9 mouse cellular contexts compared by ENCODE assay signal in genomic region chr11:102604777-102605552, GRCm38 (mm10). TPM values are rescaled to one million over a fixed set of nuclear protein-coding genes. Genes with fewer than 3 reads are reported as not detected.
DNase-seq lines count a peak whose midpoint lies in the region; ATAC-seq and TF ChIP-seq lines count a peak whose summit lies in the region.
"Had no signal": no experiment of that assay in that cellular context is flagged by ENCODE, and none has a peak within 500 bp of the region (broad histone marks: within the 10 kb centered on the region; RNA-seq: fewer than 3 reads in every experiment).

No protein-coding gene starts in this region.

- CTCF ChIA-PET in Patski (lab: Charles Lee), result interaction anchor here (1.1 to 1.4 kb wide), 3 partner anchors 11 to 41 kb away, joined by 3 read pairs; no protein-coding TSS in a partner anchor

- no peak for TF ChIP-seq POLR2A in cerebellum, adult 2 months (IDR thresholded peaks at IDR 0.05; ENCODE audit: borderline replicate concordance, insufficient read depth, low read length)

- in situ Hi-C loops in Patski (cut with MboI; ENCODE audit: low pct_unique_long_range_greater_than_20kb), result no loop called here

- H3K4me3 ChIP-seq in cerebellum, adult 2 months (replicated peaks; ENCODE audit: insufficient read depth, low read depth, low read length), result peak overlapping the region; percentile 58
- H3K4me3 ChIP-seq in forebrain, embryonic 11.5 days (ENCODE audit: low read depth, low read length), result peak overlapping the region; percentile 78
- peak overlapping the region; percentile 79 for H3K4me3 ChIP-seq in hindbrain, embryonic 10.5 days
- H3K4me3 ChIP-seq in limb, embryonic 10.5 days, result peak overlapping the region; percentile 87
- H3K4me3 ChIP-seq in midbrain, embryonic 15.5 days, result peak overlapping the region; percentile 66

- peak; percentile 53 for ATAC-seq in Patski
- peak; percentile 35 for ATAC-seq in forebrain, embryonic 11.5 days (replicated peaks; ENCODE audit: low FRiP score)
- peak; percentile 65 for ATAC-seq in midbrain, embryonic 15.5 days (replicated peaks)

- no peak for TF ChIP-seq CTCF in cerebellum, adult 2 months (IDR thresholded peaks at IDR 0.05; ENCODE audit: borderline replicate concordance, insufficient read depth, low read depth, low read length)
- TF ChIP-seq CTCF in Patski (IDR thresholded peaks at IDR 0.05), result no peak

- no peaks in the 10 kb centered on the region for H3K4me1 ChIP-seq in cerebellum, adult 2 months (ENCODE audit: control insufficient read depth, insufficient read depth, low read length)
- peaks cover 20% of the 10 kb centered on the region for H3K4me1 ChIP-seq in forebrain, embryonic 11.5 days (replicated peaks; ENCODE audit: control insufficient read depth, insufficient read depth, low read length)
- peaks cover 67% of the 10 kb centered on the region for H3K4me1 ChIP-seq in hindbrain, embryonic 10.5 days (replicated peaks)
- H3K4me1 ChIP-seq in limb, embryonic 10.5 days, result peaks cover 35% of the 10 kb centered on the region
- peaks cover 47% of the 10 kb centered on the region for H3K4me1 ChIP-seq in midbrain, embryonic 15.5 days

- no peaks in the 10 kb centered on the region for H3K9me3 ChIP-seq in forebrain, embryonic 11.5 days (ENCODE audit: control insufficient read depth, low read length)
- no peaks in the 10 kb centered on the region for H3K9me3 ChIP-seq in hindbrain, embryonic 10.5 days
- H3K9me3 ChIP-seq in limb, embryonic 10.5 days (replicated peaks), result no peaks in the 10 kb centered on the region
- H3K9me3 ChIP-seq in midbrain, embryonic 15.5 days, result no peaks in the 10 kb centered on the region

- peak overlapping the region; percentile 99 for H3K9ac ChIP-seq in forebrain, embryonic 11.5 days (ENCODE audit: low read length)
- peak overlapping the region; percentile 52 for H3K9ac ChIP-seq in midbrain, embryonic 15.5 days

- H3K4me2 ChIP-seq in forebrain, embryonic 11.5 days (ENCODE audit: low read depth, low read length, severe bottlenecking), result peak overlapping the region; percentile 70
- H3K4me2 ChIP-seq in midbrain, embryonic 15.5 days, result peak overlapping the region; percentile 97

- peak; percentile 42 to 52 for DNase-seq in cerebellum, adult 2 months
- DNase-seq in cerebellum, adult 8-10 months, result no peak
- no peak for DNase-seq in Patski (ENCODE audit: low read depth, low spot score)
- peak; percentile 80 for DNase-seq in forebrain, embryonic 11.5 days (ENCODE audit: low spot score)
- DNase-seq in hindbrain, embryonic 10.5 days (ENCODE audit: low spot score), result no peak
- no peak for DNase-seq in limb, embryonic 10.5 days (ENCODE audit: low spot score)
- DNase-seq in urinary bladder, postnatal 14 days (ENCODE audit: low spot score), result peak; percentile 51

- H3K27ac ChIP-seq in cerebellum, adult 2 months (ENCODE audit: insufficient read depth, low read length), result no peak overlapping the region
- H3K27ac ChIP-seq in forebrain, embryonic 11.5 days (ENCODE audit: low read depth, low read length), result peak overlapping the region; percentile 100
- peak overlapping the region; percentile 99 for H3K27ac ChIP-seq in hindbrain, embryonic 10.5 days
- peak overlapping the region; percentile 99 for H3K27ac ChIP-seq in limb, embryonic 10.5 days
- peak overlapping the region; percentile 82 for H3K27ac ChIP-seq in midbrain, embryonic 15.5 days

- no peaks in the 10 kb centered on the region for H3K36me3 ChIP-seq in forebrain, embryonic 11.5 days (ENCODE audit: control insufficient read depth, insufficient read depth, low read length)
- peaks cover 5% of the 10 kb centered on the region; the same call in 1 of the 2 replicates for H3K36me3 ChIP-seq in hindbrain, embryonic 10.5 days
- H3K36me3 ChIP-seq in limb, embryonic 10.5 days, result peaks cover 19% of the 10 kb centered on the region
- H3K36me3 ChIP-seq in midbrain, embryonic 15.5 days (replicated peaks), result no peaks in the 10 kb centered on the region

- POLR2A ChIA-PET in Patski (lab: Charles Lee), result interaction anchor here (0.6 to 1.8 kb wide), 7 partner anchors 16 to 47 kb away, joined by 3 to 6 read pairs (median 3); no protein-coding TSS in a partner anchor

- WGBS in cerebellum, adult 2 months, result under 1% methylated on average over 74 of the region's 74 CpGs
- WGBS in forebrain, embryonic 11.5 days, result under 1% methylated on average over 74 of the region's 74 CpGs
- under 1% methylated on average over 74 of the region's 74 CpGs for WGBS in hindbrain, embryonic 10.5 days
- under 1% methylated on average over 74 of the region's 74 CpGs for WGBS in limb, embryonic 10.5 days
- WGBS in midbrain, embryonic 15.5 days, result under 1% methylated on average over 74 of the region's 74 CpGs

- H3K27me3 ChIP-seq in cerebellum, adult 2 months (ENCODE audit: control insufficient read depth, insufficient read depth, low read length), result no peaks in the 10 kb centered on the region
- no peaks in the 10 kb centered on the region for H3K27me3 ChIP-seq in Patski
- H3K27me3 ChIP-seq in forebrain, embryonic 11.5 days (ENCODE audit: control insufficient read depth, insufficient read depth, low read length), result no peaks in the 10 kb centered on the region
- peaks cover 35% of the 10 kb centered on the region for H3K27me3 ChIP-seq in hindbrain, embryonic 10.5 days (ENCODE audit: insufficient read depth, poor library complexity, severe bottlenecking)
- no peaks in the 10 kb centered on the region for H3K27me3 ChIP-seq in limb, embryonic 10.5 days (ENCODE audit: low read depth, poor library complexity, severe bottlenecking)
- H3K27me3 ChIP-seq in midbrain, embryonic 15.5 days (replicated peaks), result peaks cover 7% of the 10 kb centered on the region; the same call in 1 of the 2 replicates

RNA-seq across cellular contexts. Expression of gene Fzd2, which starts 0.8 kb away (rescaled TPM):
- 2.7 and 2.9 TPM in 2 replicates for polyA plus RNA-seq in cerebellum, adult 2 months (2012; rRNA removed)
- 16.9 TPM for polyA plus RNA-seq in Patski (2021)
- 45.2 and 46.3 TPM in 2 replicates for polyA plus RNA-seq in forebrain, embryonic 11.5 days (2014; fragmentation: Nextera tagmentation; extraction: Ambion mirVana)
- polyA plus RNA-seq in hindbrain, embryonic 10.5 days (2016; fragmentation: Nextera tagmentation; extraction: Ambion mirVana), result 31.8 and 36.9 TPM in 2 replicates
- 54.8 and 59.8 TPM in 2 replicates for polyA plus RNA-seq in limb, embryonic 10.5 days (2016; fragmentation: Nextera tagmentation; extraction: Ambion mirVana)
- polyA plus RNA-seq in midbrain, embryonic 15.5 days (2015; fragmentation: Nextera tagmentation; extraction: Ambion mirVana), result 7.4 and 9.5 TPM in 2 replicates

RNA-seq across cellular contexts. Expression of gene Gm11627, which starts 25.7 kb away (rescaled TPM):
- 1.1 and 1.3 TPM in 2 replicates for polyA plus RNA-seq in cerebellum, adult 2 months (2012; rRNA removed)
- not detected for polyA plus RNA-seq in Patski (2021)
- 12.7 and 13.8 TPM in 2 replicates for polyA plus RNA-seq in forebrain, embryonic 11.5 days (2014; fragmentation: Nextera tagmentation; extraction: Ambion mirVana)
- 9.0 and 9.1 TPM in 2 replicates for polyA plus RNA-seq in hindbrain, embryonic 10.5 days (2016; fragmentation: Nextera tagmentation; extraction: Ambion mirVana)
- 2.5 and 3.3 TPM in 2 replicates for polyA plus RNA-seq in limb, embryonic 10.5 days (2016; fragmentation: Nextera tagmentation; extraction: Ambion mirVana)
- polyA plus RNA-seq in midbrain, embryonic 15.5 days (2015; fragmentation: Nextera tagmentation; extraction: Ambion mirVana), result 1.9 and 3.4 TPM in 2 replicates

RNA-seq across cellular contexts. Expression of gene Gpatch8, which starts 48.8 kb away (rescaled TPM):
- 64.7 and 66.9 TPM in 2 replicates for polyA plus RNA-seq in cerebellum, adult 2 months (2012; rRNA removed)
- polyA plus RNA-seq in Patski (2021), result 27.5 TPM
- polyA plus RNA-seq in forebrain, embryonic 11.5 days (2014; fragmentation: Nextera tagmentation; extraction: Ambion mirVana), result 52.4 and 54.5 TPM in 2 replicates
- polyA plus RNA-seq in hindbrain, embryonic 10.5 days (2016; fragmentation: Nextera tagmentation; extraction: Ambion mirVana), result 63.0 and 66.5 TPM in 2 replicates
- 67.1 and 77.1 TPM in 2 replicates for polyA plus RNA-seq in limb, embryonic 10.5 days (2016; fragmentation: Nextera tagmentation; extraction: Ambion mirVana)
- 72.7 and 76.4 TPM in 2 replicates for polyA plus RNA-seq in midbrain, embryonic 15.5 days (2015; fragmentation: Nextera tagmentation; extraction: Ambion mirVana)

RNA-seq across cellular contexts. Expression of gene Meioc, which starts 58.6 kb away (rescaled TPM):
- polyA plus RNA-seq in cerebellum, adult 2 months (2012; rRNA removed), result not detected in 2 replicates
- 0.09 TPM for polyA plus RNA-seq in Patski (2021)
- 0.15 and 0.24 TPM in 2 replicates for polyA plus RNA-seq in forebrain, embryonic 11.5 days (2014; fragmentation: Nextera tagmentation; extraction: Ambion mirVana)
- 0.17 and 0.57 TPM in 2 replicates for polyA plus RNA-seq in hindbrain, embryonic 10.5 days (2016; fragmentation: Nextera tagmentation; extraction: Ambion mirVana)
- 0.14 and 0.55 TPM in 2 replicates for polyA plus RNA-seq in limb, embryonic 10.5 days (2016; fragmentation: Nextera tagmentation; extraction: Ambion mirVana)
- polyA plus RNA-seq in midbrain, embryonic 15.5 days (2015; fragmentation: Nextera tagmentation; extraction: Ambion mirVana), result 0.13 TPM in 1 of 2 replicates, not detected in the other
- polyA plus RNA-seq: gonadal fat pad, adult 2 months had no signal

Comparison
In these comparisons a context has a peak if more than half of its experiments do, and no peak if none do; other contexts are left out.
1. DNase-seq: peak in cerebellum, adult 2 months (2 of 2), forebrain, embryonic 11.5 days (single experiment) and urinary bladder, postnatal 14 days (single experiment); none in cerebellum, adult 8-10 months (single experiment), Patski (single experiment), hindbrain, embryonic 10.5 days (single experiment) and limb, embryonic 10.5 days (single experiment).
2. Peak in every context shown above with its lines, with median percentiles within 50 percentile points of each other: H3K4me3 ChIP-seq and ATAC-seq.